Mouse (Mus musculus): ENCODE measurements around the gene Hpcal1.

Gene Hpcal1

GRCm38 (mm10) chr12:17715720-17716478 lies 25.2 kb downstream of the Hpcal1 start:
- DNase-seq (ENCODE audit: low read depth, low spot score) = no peak

GRCm38 (mm10) chr12:17717257-17717656 lies 26.6 kb downstream of the Hpcal1 start:
- DNase-seq (ENCODE audit: low read depth, low spot score) = no peak

- DNase-seq (ENCODE audit: low read depth, low spot score) = no peak
Observed at GRCm38 (mm10) chr12:17718146-17718545, 27.5 kb downstream of the Hpcal1 start.

- no peak for DNase-seq (ENCODE audit: low read depth, low spot score)
Observed at GRCm38 (mm10) chr12:17721058-17721457, 30.4 kb downstream of the Hpcal1 start.

GRCm38 (mm10) chr12:17722452-17723181 lies 32.0 kb downstream of the Hpcal1 start:
- no peak for DNase-seq (ENCODE audit: low read depth, low spot score)

GRCm38 (mm10) chr12:17723182-17723570 lies 32.5 kb downstream of the Hpcal1 start:
- DNase-seq (ENCODE audit: low read depth, low spot score) = no peak

GRCm38 (mm10) chr12:17723999-17724398 lies 33.3 kb downstream of the Hpcal1 start:
- no peak for DNase-seq (ENCODE audit: low read depth, low spot score)

- DNase-seq (ENCODE audit: low read depth, low spot score) = no peak
Observed at GRCm38 (mm10) chr12:17724412-17725090, 33.9 kb downstream of the Hpcal1 start.

GRCm38 (mm10) chr12:17725592-17725991 lies 34.9 kb downstream of the Hpcal1 start:
- DNase-seq (ENCODE audit: low read depth, low spot score) = no peak

GRCm38 (mm10) chr12:17726576-17727320 lies 36.1 kb downstream of the Hpcal1 start:
- DNase-seq (ENCODE audit: low read depth, low spot score) = no peak

- no peak for DNase-seq (ENCODE audit: low read depth, low spot score)
Observed at GRCm38 (mm10) chr12:17727676-17728339, 37.2 kb downstream of the Hpcal1 start.

- no peak for DNase-seq (ENCODE audit: low read depth, low spot score)
Observed at GRCm38 (mm10) chr12:17729211-17729900, 38.7 kb downstream of the Hpcal1 start.

GRCm38 (mm10) chr12:17732006-17732405 lies 41.4 kb downstream of the Hpcal1 start:
- DNase-seq (ENCODE audit: low read depth, low spot score) = no peak

GRCm38 (mm10) chr12:17732546-17732945 lies 41.9 kb downstream of the Hpcal1 start:
- no peak for DNase-seq (ENCODE audit: low read depth, low spot score)

GRCm38 (mm10) chr12:17733114-17733904 lies 42.7 kb downstream of the Hpcal1 start:
- no peak for DNase-seq (ENCODE audit: low read depth, low spot score)

GRCm38 (mm10) chr12:17736396-17736795 lies 45.7 kb downstream of the Hpcal1 start:
- no peak for DNase-seq (ENCODE audit: low read depth, low spot score)

- no peak for DNase-seq (ENCODE audit: low read depth, low spot score)
Observed at GRCm38 (mm10) chr12:17736859-17737577, 46.4 kb downstream of the Hpcal1 start.

- no peak for DNase-seq (ENCODE audit: low read depth, low spot score)
Observed at GRCm38 (mm10) chr12:17737808-17738207, 47.2 kb downstream of the Hpcal1 start.

GRCm38 (mm10) chr12:17738473-17738872 lies 47.8 kb downstream of the Hpcal1 start:
- DNase-seq (ENCODE audit: low read depth, low spot score) = no peak

Measured in telencephalon, adult 2 months (tissue).